Mouse (Mus musculus) neutrophil, adult 83 days (primary cell): ENCODE data around the gene Olfr5. TPM values are rescaled to one million over a fixed set of nuclear protein-coding genes. Genes with fewer than 3 reads are reported as not detected.

Source experiments
- total RNA-seq, 2 experiments: library from RNA; stranded (reverse); gene quantifications; one replicate each; pipeline ENCODE4 v1.2.4; 2023

Olfr5 gene
- total RNA-seq, result not detected

GRCm38 (mm10) chr7:6486841-6487240 lies at the start of gene Olfr5:
Gene Olfr5 (minus strand): TSS chr7:6486941.

GRCm38 (mm10) chr7:6522850-6523249 lies 36.1 kb upstream of the Olfr5 start, which contains the start of gene Olfr1349:
Gene Olfr1349 (minus strand): TSS chr7:6522950.

GRCm38 (mm10) chr7:6508648-6509047 lies 21.9 kb upstream of the Olfr5 start, which contains the start of gene Olfr1348:
Gene Olfr1348 (minus strand): TSS chr7:6508748.

GRCm38 (mm10) chr7:6499655-6500054 lies 12.9 kb upstream of the Olfr5 start, which contains the start of gene Olfr1347:
Gene Olfr1347 (minus strand): TSS chr7:6499755.

GRCm38 (mm10) chr7:6466951-6467350 lies 19.8 kb downstream of the Olfr5 start, which contains the start of gene Olfr1346:
Gene Olfr1346 (plus strand): TSS chr7:6467101.

GRCm38 (mm10) chr7:6455868-6456267 lies 30.9 kb downstream of the Olfr5 start, which contains the start of gene Olfr1336:
Gene Olfr1336 (plus strand): TSS chr7:6456168.

GRCm38 (mm10) chr7:6438388-6438787 lies 48.4 kb downstream of the Olfr5 start, which contains the start of gene Olfr1344:
Gene Olfr1344 (plus strand): TSS chr7:6438688.

Other genes with a start within 250 kb of the Olfr5 start
- not detected for gene Epp13, start 234.2 kb downstream of the Olfr5 start, total RNA-seq
- gene Zfp667, start 200.4 kb downstream of the Olfr5 start, total RNA-seq, result under 1 TPM; 0.40 to 0.66 TPM
- gene Zfp583, start 155.7 kb downstream of the Olfr5 start, total RNA-seq, result under 1 TPM; 0.50 to 0.55 TPM
- gene Gm3854, start 143.2 kb downstream of the Olfr5 start, total RNA-seq, result not detected
- gene Zfp78, start 123.7 kb downstream of the Olfr5 start, total RNA-seq, result 1 to 10 TPM in 1 of 2 experiments, under 1 TPM in 1; 0.70 to 1.2 TPM
- gene Zfp28, start 103.6 kb downstream of the Olfr5 start, total RNA-seq, result 1 to 10 TPM; 1.6 to 2.5 TPM
- not detected for gene Smim17, start 88.2 kb downstream of the Olfr5 start, total RNA-seq
- gene Gm20715, start 76.7 kb downstream of the Olfr5 start, total RNA-seq, result under 1 TPM in 1 of 2 experiments, not detected in 1; 0.07 TPM
- not detected for gene Olfr1344, start 48.3 kb downstream of the Olfr5 start, total RNA-seq
- not detected for gene Olfr1336, start 30.8 kb downstream of the Olfr5 start, total RNA-seq
- not detected for gene Olfr1346, start 19.8 kb downstream of the Olfr5 start, total RNA-seq
- gene Olfr1347, start 12.8 kb upstream of the Olfr5 start, total RNA-seq, result not detected
- not detected for gene Olfr1348, start 21.8 kb upstream of the Olfr5 start, total RNA-seq
- not detected for gene Olfr1349, start 36.0 kb upstream of the Olfr5 start, total RNA-seq
- gene Olfr1350, start 77.9 kb upstream of the Olfr5 start, total RNA-seq, result not detected
- not detected for gene Zim1, start 209.5 kb upstream of the Olfr5 start, total RNA-seq
- under 1 TPM; 0.04 to 0.07 TPM for gene Peg3, start 243.5 kb upstream of the Olfr5 start, total RNA-seq
- not detected for gene Usp29, start 243.6 kb upstream of the Olfr5 start, total RNA-seq